Mouse (Mus musculus) hindbrain, embryonic 16.5 days (tissue): Measurements from ENCODE around the gene Cd28. TPM values are rescaled to one million over a fixed set of nuclear protein-coding genes. Genes with fewer than 3 reads are reported as not detected.
"Not testable (repeated sequence)": the region's sequence is repeated elsewhere in the genome, so short reads cannot be mapped to it uniquely, and the experiment has no call there.

Experiments
- ATAC-seq: fragments of 200-750 bp; cut with Nextera tagmentation; 2 replicates; pipeline ENCODE4 v1.8.0; 2017; ENCODE audit warnings: moderate TSS enrichment, moderate library complexity
- H3K27ac ChIP-seq: fragments of 300-500 bp; sonication (generic); 2 replicates; pipeline ENCODE4 v1.5.1; 2014; ENCODE audit warnings: low read depth, mild to moderate bottlenecking, control low read depth, low read length, moderate library complexity
- H3K27me3 ChIP-seq: fragments of 300-500 bp; sonication (generic); replicated peaks from 2 replicates; pipeline ENCODE4 v1.6.1; 2014; ENCODE audit warnings: low read length; ENCODE audit not compliant: control insufficient read depth, insufficient read depth
- H3K36me3 ChIP-seq: fragments of 300-500 bp; sonication (generic); 2 replicates; pipeline ENCODE4 v1.6.1; 2014; ENCODE audit warnings: mild to moderate bottlenecking, low read length, moderate library complexity, mixed read lengths; ENCODE audit not compliant: control insufficient read depth, insufficient read depth
- H3K4me1 ChIP-seq: fragments of 300-500 bp; sonication (generic); 2 replicates; pipeline ENCODE4 v1.6.1; 2014; ENCODE audit warnings: low read depth, low read length; ENCODE audit not compliant: control insufficient read depth, insufficient read depth
- H3K4me2 ChIP-seq: fragments of 300-500 bp; sonication (generic); 2 replicates; pipeline ENCODE4 v1.6.1; 2014; ENCODE audit warnings: mild to moderate bottlenecking, low read length, control low read depth, moderate library complexity
- H3K4me3 ChIP-seq: fragments of 300-500 bp; sonication (generic); 2 replicates; pipeline ENCODE4 v1.5.1; 2014; ENCODE audit warnings: mild to moderate bottlenecking, low read length, control low read depth, moderate library complexity
- H3K9ac ChIP-seq: fragments of 300-500 bp; sonication (generic); 2 replicates; pipeline ENCODE4 v1.6.1; 2014; ENCODE audit warnings: low read depth, mild to moderate bottlenecking, control low read depth, low read length, moderate library complexity
- H3K9me3 ChIP-seq: fragments of 300-500 bp; sonication (generic); 2 replicates; pipeline ENCODE4 v1.6.1; 2014; ENCODE audit warnings: mild to moderate bottlenecking, low read length, moderate library complexity; ENCODE audit not compliant: control insufficient read depth
- WGBS: fragments of 180-500 bp; shearing (Covaris S2); extraction: QIAGEN DNeasy Blood & Tissue Kit; methylation state at CpG from one replicate; pipeline ENCODE4 v1.1.7; 2014; 5-methylcytosine and 5-hydroxymethylcytosine counted together
- polyA plus RNA-seq: library from polyadenylated mRNA; unstranded; fragments of >200 nt; fragmentation: Nextera tagmentation; extraction: Ambion mirVana; gene quantifications from 2 replicates; pipeline ENCODE4 v1.2.1, GENCODE M21; 2015

Cd28 gene
- polyA plus RNA-seq, 1 experiment from 2014 or later = 0.16 TPM

DNA sequence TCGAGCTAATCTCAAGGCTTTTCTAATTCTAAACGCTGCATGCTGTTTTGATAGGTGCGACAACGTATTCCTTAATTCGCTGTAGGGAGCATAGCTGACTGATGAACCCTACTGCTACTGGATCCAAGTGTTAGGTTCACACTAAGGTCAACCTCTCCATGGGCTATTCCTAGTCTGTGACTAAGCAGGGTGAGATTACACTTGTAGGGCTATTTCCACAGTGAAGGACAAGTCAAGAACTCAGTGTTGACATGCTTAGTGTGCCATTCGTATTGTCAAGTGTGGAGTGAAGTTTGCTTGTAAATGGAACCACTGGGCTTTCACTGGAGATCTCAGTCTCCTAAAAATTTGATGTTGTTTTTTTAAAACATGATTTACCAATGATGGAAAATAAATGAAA lies 99.3 kb downstream of the Cd28 start:
- 92% methylated on average over 6 of the region's 6 CpGs for WGBS
- ATAC-seq = no peak
- Histone ChIP-seq H3K9ac (no peak overlapping the region), H3K27ac (no peak overlapping the region), H3K9me3 (no peaks in the 10 kb centered on the region), H3K27me3 (no peaks in the 10 kb centered on the region), H3K4me2 (no peak overlapping the region), H3K36me3 (no peaks in the 10 kb centered on the region), H3K4me1 (no peaks in the 10 kb centered on the region), H3K4me3 (no peak overlapping the region)

GRCm38 (mm10) chr1:60818491-60818890 lies 101.9 kb downstream of the Cd28 start:
- not testable (repeated sequence) for H3K9me3 ChIP-seq, H3K27me3 ChIP-seq
- 73% methylated on average over 4 of the region's 4 CpGs for WGBS

DNA sequence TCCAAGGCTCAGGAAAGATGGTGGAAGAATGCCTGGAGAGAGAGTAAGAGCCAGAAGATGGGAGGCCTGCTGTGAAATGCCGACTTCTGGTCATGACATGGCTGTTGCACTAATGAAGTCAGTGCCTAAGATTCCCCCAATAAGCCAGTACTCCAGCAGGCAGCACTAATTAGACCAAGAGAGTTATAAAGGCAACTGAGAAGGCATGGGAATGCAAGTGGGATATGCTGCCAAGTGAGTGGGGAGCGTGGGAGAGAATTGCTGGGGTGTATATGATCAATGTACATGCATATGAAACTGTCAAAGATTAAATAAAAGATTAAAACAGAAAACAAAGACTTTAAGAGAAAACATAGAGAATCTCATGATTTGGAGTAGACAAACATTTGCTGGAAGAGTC lies 103.4 kb downstream of the Cd28 start:
- H3K27me3 ChIP-seq = no peaks in the 10 kb centered on the region
- no peak overlapping the region for H3K4me3 ChIP-seq
- no peaks in the 10 kb centered on the region for H3K36me3 ChIP-seq
- no peak overlapping the region for H3K9ac ChIP-seq
- ATAC-seq = no peak
- H3K4me1 ChIP-seq = no peaks in the 10 kb centered on the region
- no peak overlapping the region for H3K27ac ChIP-seq
- H3K9me3 ChIP-seq = no peaks in the 10 kb centered on the region
- no peak overlapping the region for H3K4me2 ChIP-seq
- whole genome bisulfite sequencing = 71% methylated on average over 2 of the region's 2 CpGs

More at GRCm38 (mm10) chr1:60818491-60818890, 101.9 kb downstream of the Cd28 start:
- not testable (repeated sequence) for H3K4me3 ChIP-seq, H3K4me1 ChIP-seq, H3K4me2 ChIP-seq, ATAC-seq, H3K27ac ChIP-seq, H3K36me3 ChIP-seq, H3K9ac ChIP-seq

- Histone ChIP-seq H3K27ac (no peak overlapping the region), H3K9ac (no peak overlapping the region), H3K4me2 (no peak overlapping the region), H3K4me3 (no peak overlapping the region), H3K27me3 (no peaks in the 10 kb centered on the region), H3K9me3 (no peaks in the 10 kb centered on the region), H3K36me3 (no peaks in the 10 kb centered on the region), H3K4me1 (no peaks in the 10 kb centered on the region)
- WGBS = 85% methylated on average over 2 of the region's 2 CpGs
- no peak for ATAC-seq
Measured at GRCm38 (mm10) chr1:60820981-60821380, 104.4 kb downstream of the Cd28 start.

- Histone ChIP-seq H3K4me3 (no peak overlapping the region), H3K36me3 (no peaks in the 10 kb centered on the region), H3K27me3 (no peaks in the 10 kb centered on the region), H3K9me3 (no peaks in the 10 kb centered on the region), H3K27ac (no peak overlapping the region), H3K4me2 (no peak overlapping the region), H3K4me1 (no peaks in the 10 kb centered on the region), H3K9ac (no peak overlapping the region)
- ATAC-seq = no peak
- WGBS = 72% methylated on average over 3 of the region's 3 CpGs
Measured at GRCm38 (mm10) chr1:60821590-60821989, 105.0 kb downstream of the Cd28 start.

Other genes with a start within 250 kb of the Cd28 start
- 22.0 and 22.4 TPM in 2 replicates for gene Raph1, start 149.7 kb upstream of the Cd28 start, polyA plus RNA-seq
- not detected in 2 replicates for gene Ctla4, start 170.2 kb downstream of the Cd28 start, polyA plus RNA-seq